Mouse (Mus musculus) Patski (cell line): ENCODE data around the gene Cdh22. TPM values are rescaled to one million over a fixed set of nuclear protein-coding genes. Genes with fewer than 3 reads are reported as not detected.

ENCODE experiments used
- ATAC-seq: fragments of 100-300 bp; one replicate; pipeline ENCODE4 v1.8.0; 2021
- CTCF ChIA-PET: fragments of 350-600 bp; sonication (Branson Sonifier 250); formaldehyde crosslinking; loops from one replicate; lab custom pipeline; 2022; ENCODE audit warnings: inconsistent platforms; lab: Charles Lee
- POLR2A ChIA-PET: fragments of 350-600 bp; sonication (Branson Sonifier 250); formaldehyde crosslinking; loops from one replicate; lab custom pipeline; 2022; ENCODE audit warnings: antibody characterized with exemption, inconsistent platforms; lab: Charles Lee
- DNase-seq: peaks from one replicate; pipeline ENCODE4 v3.0.0-alpha.2; 2011; ENCODE audit warnings: low read depth, low spot score
- H3K27me3 ChIP-seq: fragments of 371-371 bp; one replicate; pipeline ENCODE4 v1.5.1; 2021
- CTCF ChIP-seq: fragments of 100-300 bp; IDR thresholded peaks from one replicate; pipeline ENCODE4 v1.5.1; 2021
- in situ Hi-C: fragments of 300-500 bp; cut with MboI; formaldehyde crosslinking; loops from 3 replicates; pipeline ENCODE4 v1.11.1; 2018; ENCODE audit warnings: low pct_unique_long_range_greater_than_20kb, mixed read lengths
- polyA plus RNA-seq: library from polyadenylated mRNA; unstranded; gene quantifications from one replicate; pipeline ENCODE4 v1.2.3, GENCODE M21; 2021

Cdh22 gene
- polyA plus RNA-seq, 1 experiment from 2014 or later: not detected

GRCm38 (mm10) chr2:165252381-165252780 is 17.7 kb upstream of the Cdh22 start:
- H3K27me3 ChIP-seq: peaks cover 50% of the 10 kb centered on the region
- TF ChIP-seq CTCF: no peak
- POLR2A ChIA-PET: no interaction called here
- ATAC-seq (no peak), DNase-seq (no peak)
- CTCF ChIA-PET: no interaction called here
- in situ Hi-C loops: no loop called here

DNA sequence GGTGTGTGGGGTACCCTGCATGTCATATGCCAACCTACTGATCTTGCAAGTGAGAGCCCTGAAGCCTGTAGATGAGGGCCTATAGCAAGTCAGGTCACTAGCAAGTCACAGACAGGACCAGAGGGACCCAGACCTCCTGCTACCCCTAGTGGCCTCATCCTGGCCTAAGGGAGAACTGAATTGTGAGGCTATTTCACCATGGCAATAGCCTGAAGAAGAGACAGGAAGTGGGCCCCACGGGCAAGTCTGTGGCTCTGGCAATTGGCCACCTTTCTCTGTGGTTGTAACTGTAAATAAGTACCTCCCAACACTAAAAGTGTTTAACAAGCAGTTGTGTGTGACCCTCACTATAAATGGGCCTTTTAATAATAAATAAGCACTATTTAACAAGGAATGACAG is 16.2 kb upstream of the Cdh22 start:
- DNase-seq (no peak), ATAC-seq (no peak)
- in situ Hi-C loops: no loop called here
- H3K27me3 ChIP-seq: peaks cover 49% of the 10 kb centered on the region
- POLR2A ChIA-PET: no interaction called here
- no peak for TF ChIP-seq CTCF
- CTCF ChIA-PET: no interaction called here

GRCm38 (mm10) chr2:165248967-165249366 is 14.3 kb upstream of the Cdh22 start:
- H3K27me3 ChIP-seq: peaks cover 46% of the 10 kb centered on the region
- no peak for TF ChIP-seq CTCF
- ChIA-PET POLR2A (no interaction called here), CTCF (no interaction called here)
- in situ Hi-C loops: no loop called here
- DNase-seq (no peak), ATAC-seq (no peak)

- peaks cover 53% of the 10 kb centered on the region for H3K27me3 ChIP-seq
- ChIA-PET CTCF (no interaction called here), POLR2A (no interaction called here)
- no peak for ATAC-seq
- no peak for DNase-seq
- in situ Hi-C loops: no loop called here
- no peak for TF ChIP-seq CTCF
These were observed 11.7 kb upstream of the Cdh22 start for GRCm38 (mm10) chr2:165246349-165246748.

- ATAC-seq (no peak), DNase-seq (no peak)
- H3K27me3 ChIP-seq: peaks cover 66% of the 10 kb centered on the region
- no peak for TF ChIP-seq CTCF
- in situ Hi-C loops: no loop called here
- ChIA-PET POLR2A (no interaction called here), CTCF (no interaction called here)
These were observed 8.6 kb upstream of the Cdh22 start for GRCm38 (mm10) chr2:165243122-165243720.

GRCm38 (mm10) chr2:165242575-165242974 is 7.9 kb upstream of the Cdh22 start:
- no peak for ATAC-seq
- ChIA-PET POLR2A (no interaction called here), CTCF (no interaction called here)
- no peak for TF ChIP-seq CTCF
- H3K27me3 ChIP-seq: peaks cover 69% of the 10 kb centered on the region
- DNase-seq: no peak
- in situ Hi-C loops: no loop called here

GRCm38 (mm10) chr2:165241786-165242185 is 7.1 kb upstream of the Cdh22 start:
- in situ Hi-C loops: no loop called here

DNA sequence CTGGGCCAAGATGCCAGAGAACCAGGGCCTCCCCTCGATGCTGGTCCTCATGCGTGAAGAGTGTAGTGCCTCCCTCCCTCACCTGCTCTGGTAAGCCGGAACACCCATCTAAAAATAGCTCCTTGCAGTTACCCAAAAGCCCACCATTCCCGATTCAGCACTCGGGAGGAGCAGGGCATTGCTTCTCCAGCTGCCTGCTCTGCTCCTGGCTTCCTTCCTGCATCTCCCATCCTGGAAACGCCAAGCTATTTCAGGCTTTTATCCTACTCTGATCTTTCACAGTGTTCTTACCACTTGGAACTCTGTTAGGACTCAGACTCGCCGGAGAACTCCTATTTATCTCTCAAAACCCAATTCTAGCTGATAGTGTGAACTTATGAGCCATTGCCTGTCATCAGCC is 5.7 kb upstream of the Cdh22 start:
- ChIA-PET CTCF (no interaction called here), POLR2A (no interaction called here)
- TF ChIP-seq CTCF: no peak
- no peak for ATAC-seq
- peaks cover 72% of the 10 kb centered on the region for H3K27me3 ChIP-seq
- in situ Hi-C loops: no loop called here
- no peak for DNase-seq

More at GRCm38 (mm10) chr2:165241786-165242185, 7.1 kb upstream of the Cdh22 start:
- ChIA-PET CTCF (no interaction called here), POLR2A (no interaction called here)
- DNase-seq (no peak), ATAC-seq (no peak)
- no peak for TF ChIP-seq CTCF
- H3K27me3 ChIP-seq: peaks cover 65% of the 10 kb centered on the region

DNA sequence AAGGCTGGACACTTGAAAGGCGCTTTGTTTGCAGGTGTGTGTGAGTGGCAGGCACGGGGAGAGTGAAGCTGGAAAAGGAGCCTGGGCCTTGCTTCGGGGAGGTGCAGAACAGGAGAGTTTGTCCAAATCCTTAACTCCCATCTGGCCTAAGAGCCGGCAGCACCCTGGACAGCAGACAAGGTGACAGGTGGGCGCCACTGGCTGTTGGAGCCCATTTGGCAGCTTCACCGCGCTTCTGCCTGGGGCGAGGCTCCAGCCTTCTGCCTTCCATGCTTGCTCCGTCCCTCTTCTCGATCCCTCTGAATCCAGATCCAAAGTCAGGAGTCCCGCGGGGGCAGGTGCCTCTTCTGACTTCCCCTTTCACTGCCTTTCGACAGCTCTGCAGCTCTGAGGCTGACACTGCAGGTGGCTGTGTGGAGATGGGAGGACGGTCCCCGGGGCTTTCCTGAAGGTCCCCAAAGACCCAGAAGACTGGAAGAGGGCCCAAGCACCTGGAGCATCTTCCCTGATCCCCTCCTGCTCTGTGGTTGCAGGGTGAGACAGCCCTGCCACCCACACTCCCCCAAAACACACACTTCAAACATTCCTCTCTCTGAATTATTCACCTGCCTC is 5.0 kb upstream of the Cdh22 start:
- in situ Hi-C loops: no loop called here
- ChIA-PET POLR2A (no interaction called here), CTCF (no interaction called here)
- ATAC-seq: no peak
- DNase-seq: no peak
- H3K27me3 ChIP-seq: peaks cover 75% of the 10 kb centered on the region
- no peak for TF ChIP-seq CTCF

GRCm38 (mm10) chr2:165238416-165239145 is 3.9 kb upstream of the Cdh22 start:
- CTCF ChIA-PET: no interaction called here
- in situ Hi-C loops: no loop called here
- no peak for TF ChIP-seq CTCF
- ATAC-seq (no peak), DNase-seq (no peak)
- POLR2A ChIA-PET: no interaction called here
- peaks cover 73% of the 10 kb centered on the region for H3K27me3 ChIP-seq

DNA sequence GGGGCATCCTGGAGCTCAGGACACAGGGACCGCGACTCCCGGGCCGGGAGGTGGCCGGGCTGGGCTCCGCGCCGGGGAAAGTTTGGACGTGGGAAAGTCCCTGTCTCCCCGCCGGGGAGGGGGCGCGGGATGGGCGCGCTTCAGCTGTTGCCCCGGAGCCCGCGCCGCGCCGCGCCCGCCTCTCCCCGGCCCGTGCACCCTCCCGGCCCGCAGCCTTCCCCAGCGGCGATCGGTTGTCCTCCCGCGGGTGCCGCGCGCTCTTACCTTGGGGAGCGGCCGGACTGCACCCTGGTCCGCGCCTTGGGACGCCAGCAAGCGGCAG is 401 bp downstream of the Cdh22 start:
- in situ Hi-C loops: no loop called here
- ATAC-seq (no peak), DNase-seq (no peak)
- ChIA-PET CTCF (no interaction called here), POLR2A (no interaction called here)
- H3K27me3 ChIP-seq: peaks cover 59% of the 10 kb centered on the region
- no peak for TF ChIP-seq CTCF
